Mouse (Mus musculus): Measurements from ENCODE around the gene Pfn4. TPM values are rescaled to one million over a fixed set of nuclear protein-coding genes. Genes with fewer than 3 reads are reported as not detected.

The Pfn4 gene
- polyA plus RNA-seq (2011; ENCODE audit: insufficient read depth, insufficient read length, low read depth, missing spikeins) = 0.44 and 1.2 TPM in 2 replicates

DNA sequence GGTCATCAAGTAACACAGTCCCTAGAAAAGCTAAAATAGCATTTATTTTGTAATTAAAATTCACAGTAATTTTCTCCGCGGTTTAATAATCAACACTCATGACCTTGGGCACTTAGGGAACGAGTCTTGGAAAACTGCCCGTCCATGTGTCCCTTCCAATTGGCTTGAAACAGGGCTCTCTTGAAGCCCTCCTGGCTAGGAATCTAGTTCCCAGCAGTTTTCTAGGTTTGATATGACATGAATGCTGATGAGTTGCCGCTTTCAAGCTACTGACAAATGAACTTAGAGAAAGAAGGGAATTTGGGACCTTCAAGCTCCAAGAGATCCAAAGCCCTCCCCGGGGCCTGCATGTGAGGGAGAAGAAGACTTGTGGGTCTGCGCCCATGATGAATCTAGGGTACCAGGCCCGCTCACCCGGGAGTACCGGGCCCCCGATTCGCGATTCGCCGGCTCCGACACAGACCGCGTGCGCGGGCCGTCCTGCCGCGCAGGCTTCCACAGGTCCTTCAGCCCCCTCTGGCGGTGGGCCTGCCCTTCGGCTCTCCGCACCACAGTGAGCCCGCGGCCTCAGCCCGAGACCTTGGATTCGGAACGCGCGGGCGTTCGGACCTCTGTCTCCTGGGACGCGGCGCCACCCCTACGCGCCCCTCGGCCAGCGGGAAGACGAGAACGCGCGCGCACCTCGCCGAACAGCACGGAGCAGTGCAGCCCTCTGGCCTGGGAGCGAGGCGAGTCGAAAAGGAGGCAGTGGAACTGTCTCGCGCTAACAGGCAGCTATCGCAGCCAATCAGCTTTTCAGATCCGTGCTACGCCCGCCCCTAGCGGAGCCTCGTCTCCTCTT is at the start of gene Pfn4, which contains the start of gene Fam228b:
Gene Pfn4, plus strand, starts transcription at position 531 of the 841 bp plus-strand sequence.
Gene Fam228b, minus strand, starts transcription at position 776 of the 841 bp plus-strand sequence.
- Histone ChIP-seq H3K27me3 (ENCODE audit: control insufficient read depth, insufficient read depth, low read length, poor library complexity, severe bottlenecking) (no peaks in the 10 kb centered on the region), H3K36me3 (ENCODE audit: control insufficient read depth, insufficient read depth, low read length, poor library complexity, severe bottlenecking) (no peaks in the 10 kb centered on the region), H3K27ac (ENCODE audit: insufficient read depth, low read length) (0 out of 2 replicates have a peak within 1 kb of the TSS, but pooled peaks have one; percentile 14), H3K9ac (ENCODE audit: low read depth, poor library complexity, severe bottlenecking) (peak within 1 kb of the TSS; percentile 44), H3K9me3 (replicated peaks; ENCODE audit: control insufficient read depth, insufficient read depth, low read length, poor library complexity, severe bottlenecking) (no peaks in the 10 kb centered on the region), H3K4me1 (ENCODE audit: control insufficient read depth, insufficient read depth, low read length) (no peaks in the 10 kb centered on the region), H3K4me3 (ENCODE audit: low read depth, low read length) (peak within 1 kb of the TSS; percentile 84)
- peak; percentile 71 for TF ChIP-seq CTCF (IDR thresholded peaks at IDR 0.05; ENCODE audit: low read depth, low read length)
- TF ChIP-seq POLR2A (IDR thresholded peaks at IDR 0.05; ENCODE audit: insufficient read depth, low read length) = no peak
- TF ChIP-seq EP300 (IDR thresholded peaks at IDR 0.05; ENCODE audit: insufficient read depth, low read depth, low read length) = 0 out of 2 replicates have a peak, but pooled peaks have one; percentile 51

DNA sequence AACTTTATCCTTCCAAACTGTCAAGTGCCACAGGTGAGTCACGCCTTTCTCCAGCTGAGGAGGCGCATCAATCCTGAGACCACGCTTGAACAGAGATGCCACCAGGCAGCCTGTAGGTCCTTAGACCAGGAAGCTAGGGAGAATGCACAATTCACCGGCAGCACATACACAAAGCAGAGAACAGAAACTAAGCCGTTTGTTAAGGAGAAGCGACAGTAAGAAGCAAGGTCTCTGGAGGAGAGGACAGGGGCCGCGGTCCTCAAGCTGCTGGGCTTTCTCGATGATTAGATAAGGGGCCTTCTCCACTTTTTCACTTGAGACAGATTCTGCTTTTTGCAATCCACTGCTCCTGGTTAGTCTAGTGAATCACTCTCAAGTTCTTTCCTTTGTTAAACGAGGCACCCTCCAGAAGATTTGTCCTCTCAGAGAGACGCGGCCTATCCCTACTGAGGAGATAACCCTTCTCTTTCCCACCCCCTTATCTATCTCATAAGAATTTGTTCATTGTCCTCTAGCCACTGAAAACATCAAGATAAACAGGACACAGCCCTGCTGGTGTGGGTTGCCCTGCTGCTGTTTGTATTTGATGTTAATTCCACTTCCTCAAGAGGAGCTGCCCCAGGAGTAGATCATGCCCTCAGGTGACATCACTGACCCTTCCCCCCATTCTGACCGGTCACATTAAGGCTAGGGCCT is 49.6 kb upstream of the Pfn4 start:
- Histone ChIP-seq H3K4me3 (ENCODE audit: low read depth, low read length) (no peak overlapping the region), H3K27me3 (ENCODE audit: control insufficient read depth, insufficient read depth, low read length, poor library complexity, severe bottlenecking) (no peaks in the 10 kb centered on the region), H3K9ac (ENCODE audit: low read depth, poor library complexity, severe bottlenecking) (no peak overlapping the region), H3K27ac (ENCODE audit: insufficient read depth, low read length) (no peak overlapping the region), H3K36me3 (ENCODE audit: control insufficient read depth, insufficient read depth, low read length, poor library complexity, severe bottlenecking) (no peaks in the 10 kb centered on the region), H3K9me3 (replicated peaks; ENCODE audit: control insufficient read depth, insufficient read depth, low read length, poor library complexity, severe bottlenecking) (0 out of 2 replicates have a peak, but pooled peaks cover 3% of the 10 kb centered on the region), H3K4me1 (ENCODE audit: control insufficient read depth, insufficient read depth, low read length) (no peaks in the 10 kb centered on the region)
- TF ChIP-seq CTCF (IDR thresholded peaks at IDR 0.05; ENCODE audit: low read depth, low read length) = no peak
- TF ChIP-seq EP300 (IDR thresholded peaks at IDR 0.05; ENCODE audit: insufficient read depth, low read depth, low read length) = no peak
- TF ChIP-seq POLR2A (IDR thresholded peaks at IDR 0.05; ENCODE audit: insufficient read depth, low read length) = no peak

DNA sequence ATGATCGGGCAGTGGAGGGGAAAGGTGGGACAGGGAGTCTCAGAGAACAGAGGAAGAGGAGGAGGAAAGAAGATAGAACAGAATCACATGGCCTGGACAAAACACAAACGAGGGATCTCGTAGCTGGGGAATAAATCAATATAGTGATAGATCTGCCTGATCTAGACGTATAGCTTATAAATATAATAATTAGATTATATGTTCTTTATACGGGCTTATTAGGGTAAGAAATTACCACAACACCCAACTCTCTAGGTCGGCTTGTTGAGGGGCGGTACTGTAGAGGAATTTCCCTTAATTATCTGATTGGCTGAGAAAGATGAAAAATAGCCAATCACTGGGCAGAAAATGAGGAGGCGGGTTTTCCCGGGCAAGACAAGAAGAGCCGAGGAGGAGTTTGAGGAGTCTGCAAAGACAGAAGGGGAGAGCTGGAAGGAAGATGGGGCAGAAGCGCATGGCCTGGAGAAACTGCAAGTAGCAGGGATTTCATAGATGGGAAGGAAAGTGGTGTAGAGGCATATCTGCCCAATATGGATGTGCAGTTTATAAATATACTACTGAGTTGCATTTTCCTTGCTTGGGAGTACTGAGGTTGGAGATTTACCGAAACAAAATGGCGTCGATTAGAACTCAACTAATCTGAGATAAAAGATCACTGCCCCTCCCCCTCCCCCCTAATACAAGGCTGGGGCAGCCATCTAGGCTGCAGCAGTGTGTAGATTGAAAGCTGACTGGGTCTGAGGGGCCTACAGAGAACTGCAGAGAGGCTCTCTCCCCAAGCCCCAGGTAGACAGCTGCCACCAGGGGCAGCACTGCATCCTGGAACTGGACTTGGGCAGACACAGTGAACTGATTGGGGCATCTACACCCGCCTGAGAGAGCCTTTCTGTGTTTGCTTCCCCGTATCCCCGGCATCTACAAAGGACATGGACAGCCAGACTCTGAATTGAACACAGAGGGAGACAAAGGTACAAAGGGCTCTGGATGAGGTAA is 48.8 kb upstream of the Pfn4 start:
- Histone ChIP-seq H3K36me3 (ENCODE audit: control insufficient read depth, insufficient read depth, low read length, poor library complexity, severe bottlenecking) (no peaks in the 10 kb centered on the region), H3K9me3 (replicated peaks; ENCODE audit: control insufficient read depth, insufficient read depth, low read length, poor library complexity, severe bottlenecking) (0 out of 2 replicates have a peak, but pooled peaks cover 3% of the 10 kb centered on the region), H3K27me3 (ENCODE audit: control insufficient read depth, insufficient read depth, low read length, poor library complexity, severe bottlenecking) (no peaks in the 10 kb centered on the region), H3K4me1 (ENCODE audit: control insufficient read depth, insufficient read depth, low read length) (no peaks in the 10 kb centered on the region), H3K27ac (ENCODE audit: insufficient read depth, low read length) (no peak overlapping the region), H3K9ac (ENCODE audit: low read depth, poor library complexity, severe bottlenecking) (peak overlapping the region; percentile 64), H3K4me3 (ENCODE audit: low read depth, low read length) (peak overlapping the region; percentile 86)
- TF ChIP-seq EP300 (IDR thresholded peaks at IDR 0.05; ENCODE audit: insufficient read depth, low read depth, low read length) (0 out of 2 replicates have a peak, but pooled peaks have one; percentile 6), POLR2A (IDR thresholded peaks at IDR 0.05; ENCODE audit: insufficient read depth, low read length) (peak; percentile 93), CTCF (IDR thresholded peaks at IDR 0.05; ENCODE audit: low read depth, low read length) (peak; percentile 63)

DNA sequence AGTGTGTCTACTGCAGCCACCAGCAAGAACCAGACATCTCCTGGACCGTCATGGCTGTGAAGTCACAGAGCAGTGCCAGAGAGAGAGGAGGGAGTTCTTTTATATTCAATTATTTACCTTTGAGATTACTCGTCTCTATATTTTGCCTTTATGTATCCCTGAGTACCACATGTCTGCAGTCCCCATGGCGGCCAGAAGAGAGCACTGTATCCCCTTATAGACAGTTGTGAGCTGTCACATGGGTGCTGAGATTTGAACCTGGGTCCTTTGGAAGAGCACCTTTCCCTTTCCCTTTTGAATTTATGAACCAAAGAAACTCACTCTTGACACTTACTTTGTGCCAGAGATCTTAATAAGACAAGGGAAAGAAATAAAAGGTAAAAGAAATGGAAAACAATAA is 39.7 kb upstream of the Pfn4 start:
- no peak for TF ChIP-seq EP300 (IDR thresholded peaks at IDR 0.05; ENCODE audit: insufficient read depth, low read depth, low read length)
- no peak for TF ChIP-seq POLR2A (IDR thresholded peaks at IDR 0.05; ENCODE audit: insufficient read depth, low read length)
- no peak for TF ChIP-seq CTCF (IDR thresholded peaks at IDR 0.05; ENCODE audit: low read depth, low read length)
- no peaks in the 10 kb centered on the region for H3K4me1 ChIP-seq (ENCODE audit: control insufficient read depth, insufficient read depth, low read length)
- no peaks in the 10 kb centered on the region for H3K36me3 ChIP-seq (ENCODE audit: control insufficient read depth, insufficient read depth, low read length, poor library complexity, severe bottlenecking)
- no peak overlapping the region for H3K9ac ChIP-seq (ENCODE audit: low read depth, poor library complexity, severe bottlenecking)
- no peak overlapping the region for H3K4me3 ChIP-seq (ENCODE audit: low read depth, low read length)
- no peaks in the 10 kb centered on the region for H3K9me3 ChIP-seq (replicated peaks; ENCODE audit: control insufficient read depth, insufficient read depth, low read length, poor library complexity, severe bottlenecking)
- no peak overlapping the region for H3K27ac ChIP-seq (ENCODE audit: insufficient read depth, low read length)
- no peaks in the 10 kb centered on the region for H3K27me3 ChIP-seq (ENCODE audit: control insufficient read depth, insufficient read depth, low read length, poor library complexity, severe bottlenecking)

DNA sequence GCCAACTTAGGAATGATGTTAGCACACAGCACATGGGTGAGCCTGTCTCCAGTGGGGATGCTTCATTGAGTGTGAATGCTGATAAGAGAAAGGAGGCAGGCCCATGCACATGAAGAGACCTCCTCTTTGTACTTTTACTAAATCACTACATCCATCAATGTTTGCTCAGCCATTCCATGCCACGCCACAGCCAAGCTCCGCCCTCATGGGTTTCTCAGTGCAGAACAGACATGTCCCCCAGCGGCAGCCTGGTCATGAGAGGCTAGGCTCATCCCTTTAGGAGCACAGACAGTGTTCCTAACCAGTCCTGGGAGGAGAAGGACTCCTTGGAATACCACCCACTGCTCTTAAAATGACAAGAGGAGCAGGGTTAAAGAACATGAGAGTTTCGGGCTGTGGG is 37.2 kb upstream of the Pfn4 start:
- no peak overlapping the region for H3K27ac ChIP-seq (ENCODE audit: insufficient read depth, low read length)
- no peaks in the 10 kb centered on the region for H3K27me3 ChIP-seq (ENCODE audit: control insufficient read depth, insufficient read depth, low read length, poor library complexity, severe bottlenecking)
- H3K4me3 ChIP-seq (ENCODE audit: low read depth, low read length) = no peak overlapping the region
- H3K9ac ChIP-seq (ENCODE audit: low read depth, poor library complexity, severe bottlenecking) = no peak overlapping the region
- no peaks in the 10 kb centered on the region for H3K36me3 ChIP-seq (ENCODE audit: control insufficient read depth, insufficient read depth, low read length, poor library complexity, severe bottlenecking)
- no peaks in the 10 kb centered on the region for H3K9me3 ChIP-seq (replicated peaks; ENCODE audit: control insufficient read depth, insufficient read depth, low read length, poor library complexity, severe bottlenecking)
- no peaks in the 10 kb centered on the region for H3K4me1 ChIP-seq (ENCODE audit: control insufficient read depth, insufficient read depth, low read length)
- TF ChIP-seq CTCF (IDR thresholded peaks at IDR 0.05; ENCODE audit: low read depth, low read length) (no peak), POLR2A (IDR thresholded peaks at IDR 0.05; ENCODE audit: insufficient read depth, low read length) (no peak), EP300 (IDR thresholded peaks at IDR 0.05; ENCODE audit: insufficient read depth, low read depth, low read length) (no peak)
